8 mouse cellular contexts compared by ENCODE assay signal in genomic region chr6:115853091-115853813, GRCm38 (mm10). TPM values are rescaled to one million over a fixed set of nuclear protein-coding genes. Genes with fewer than 3 reads are reported as not detected.
A peak's percentile ranks its signal among the peaks of the same experiment; 100 is the strongest.
DNase-seq lines count a peak whose midpoint lies in the region; ATAC-seq and TF ChIP-seq lines count a peak whose summit lies in the region.

Gene Mbd4 (minus strand): TSS chr6:115853371.
Gene Ift122 (plus strand): TSS chr6:115853470.

- no peaks in the 10 kb centered on the region for H3K27me3 ChIP-seq in ES-Bruce4 (ENCODE audit: control insufficient read depth, insufficient read depth, low read length, poor library complexity, severe bottlenecking)
- H3K27me3 ChIP-seq in forebrain, embryonic 13.5 days, result no peaks in the 10 kb centered on the region
- H3K27me3 ChIP-seq in liver, postnatal 0 days (ENCODE audit: insufficient read depth, low read length), result no peaks in the 10 kb centered on the region
- H3K27me3 ChIP-seq in neural tube, embryonic 14.5 days (ENCODE audit: control insufficient read depth, insufficient read depth, low read length), result no peaks in the 10 kb centered on the region

- TF ChIP-seq EP300 in ES-Bruce4 (IDR thresholded peaks at IDR 0.05; ENCODE audit: insufficient read depth, low read depth, low read length), result no peak
- TF ChIP-seq EP300 in liver, postnatal 0 days (IDR thresholded peaks at IDR 0.05; ENCODE audit: low read depth), result 0 out of 2 replicates have a peak, but pooled peaks have one; percentile 47

- ATAC-seq in cerebellum, adult (ENCODE audit: insufficient number of reproducible peaks, low FRiP score, low TSS enrichment), result peak; percentile 99
- ATAC-seq in forebrain, embryonic 13.5 days, result peak; percentile 98
- ATAC-seq in liver, postnatal 0 days, result peak; percentile 99
- peak; percentile 99 for ATAC-seq in neural tube, embryonic 14.5 days (ENCODE audit: low read depth)

- intact Hi-C loops in heart, postnatal 10 days (cut with DNase I), result loop anchor here (5.0 kb wide), 3 partner anchors 104 to 354 kb away; partner anchors contain the start of gene Washc2

- H3K4me3 ChIP-seq in ES-Bruce4 (ENCODE audit: low read depth, low read length), result peak within 1 kb of the TSS; percentile 77
- H3K4me3 ChIP-seq in forebrain, embryonic 13.5 days, result peak within 1 kb of the TSS; percentile 61
- peak within 1 kb of the TSS; percentile 67 for H3K4me3 ChIP-seq in liver, postnatal 0 days (ENCODE audit: low read depth, low read length)
- peak within 1 kb of the TSS; percentile 43 for H3K4me3 ChIP-seq in neural tube, embryonic 14.5 days (ENCODE audit: low read depth, low read length)

- no peaks in the 10 kb centered on the region for H3K4me1 ChIP-seq in ES-Bruce4 (ENCODE audit: control insufficient read depth, insufficient read depth, low read length)
- H3K4me1 ChIP-seq in forebrain, embryonic 13.5 days, result peaks cover 31% of the 10 kb centered on the region
- peaks cover 23% of the 10 kb centered on the region for H3K4me1 ChIP-seq in liver, postnatal 0 days (ENCODE audit: insufficient read depth)
- peaks cover 7% of the 10 kb centered on the region; the same call in 1 of the 2 replicates for H3K4me1 ChIP-seq in neural tube, embryonic 14.5 days (ENCODE audit: control insufficient read depth, insufficient read depth, low read length)

- peak; percentile 99 for DNase-seq in heart, postnatal 10 days
- peak; percentile 99 for DNase-seq in large intestine, adult 2 months (ENCODE audit: low read depth, low spot score)
- peak; percentile 99 for DNase-seq in liver, postnatal 0 days
- DNase-seq in testis, postnatal 10 days (ENCODE audit: low spot score), result peak; percentile 97

- no peaks in the 10 kb centered on the region for H3K9me3 ChIP-seq in ES-Bruce4 (replicated peaks; ENCODE audit: control insufficient read depth, insufficient read depth, low read length, poor library complexity, severe bottlenecking)
- no peaks in the 10 kb centered on the region for H3K9me3 ChIP-seq in forebrain, embryonic 13.5 days (replicated peaks)
- H3K9me3 ChIP-seq in liver, postnatal 0 days (ENCODE audit: low read length), result no peaks in the 10 kb centered on the region
- H3K9me3 ChIP-seq in neural tube, embryonic 14.5 days (ENCODE audit: control insufficient read depth, low read length), result no peaks in the 10 kb centered on the region

- peak within 1 kb of the TSS; percentile 82 for H3K27ac ChIP-seq in ES-Bruce4 (ENCODE audit: insufficient read depth, low read length)
- H3K27ac ChIP-seq in forebrain, embryonic 13.5 days, result peak within 1 kb of the TSS; percentile 86
- H3K27ac ChIP-seq in liver, postnatal 0 days (ENCODE audit: low read depth), result peak within 1 kb of the TSS; percentile 97
- H3K27ac ChIP-seq in neural tube, embryonic 14.5 days (ENCODE audit: low read depth, low read length), result peak within 1 kb of the TSS; percentile 64

- no peak for TF ChIP-seq CTCF in ES-Bruce4 (IDR thresholded peaks at IDR 0.05; ENCODE audit: low read depth, low read length)
- TF ChIP-seq CTCF in liver, postnatal 0 days (IDR thresholded peaks at IDR 0.05; ENCODE audit: low read depth), result peak; percentile 60

- peaks cover 16% of the 10 kb centered on the region for H3K36me3 ChIP-seq in ES-Bruce4 (ENCODE audit: control insufficient read depth, insufficient read depth, low read length, poor library complexity, severe bottlenecking)
- peaks cover 18% of the 10 kb centered on the region for H3K36me3 ChIP-seq in forebrain, embryonic 13.5 days (ENCODE audit: poor library complexity, severe bottlenecking)
- H3K36me3 ChIP-seq in liver, postnatal 0 days (replicated peaks; ENCODE audit: insufficient read depth, low read length), result peaks cover 8% of the 10 kb centered on the region
- no peaks in the 10 kb centered on the region for H3K36me3 ChIP-seq in neural tube, embryonic 14.5 days (ENCODE audit: control insufficient read depth, insufficient read depth, low read length)

- TF ChIP-seq POLR2A in ES-Bruce4 (IDR thresholded peaks at IDR 0.05; ENCODE audit: insufficient read depth, low read length), result peak; percentile 18

- under 1% methylated on average over 51 of the region's 51 CpGs for WGBS in forebrain, embryonic 13.5 days
- under 1% methylated on average over 51 of the region's 51 CpGs for WGBS in large intestine, adult 2 months
- WGBS in liver, postnatal 0 days (ENCODE audit: insufficient replicate concordance), result 1% methylated on average over 51 of the region's 51 CpGs
- WGBS in neural tube, embryonic 14.5 days, result under 1% methylated on average over 51 of the region's 51 CpGs

- peak within 1 kb of the TSS; percentile 79 for H3K4me2 ChIP-seq in forebrain, embryonic 13.5 days
- peak within 1 kb of the TSS; percentile 90 for H3K4me2 ChIP-seq in liver, postnatal 0 days (ENCODE audit: low read depth, low read length)
- H3K4me2 ChIP-seq in neural tube, embryonic 14.5 days (ENCODE audit: low read depth, low read length), result peak within 1 kb of the TSS; percentile 75

- peak within 1 kb of the TSS; percentile 74 for H3K9ac ChIP-seq in ES-Bruce4 (ENCODE audit: low read depth, poor library complexity, severe bottlenecking)
- H3K9ac ChIP-seq in forebrain, embryonic 13.5 days, result peak within 1 kb of the TSS; percentile 73
- peak within 1 kb of the TSS; percentile 77 for H3K9ac ChIP-seq in liver, postnatal 0 days (replicated peaks)
- H3K9ac ChIP-seq in neural tube, embryonic 14.5 days (replicated peaks; ENCODE audit: low read depth, low read length), result peak within 1 kb of the TSS; percentile 61

RNA-seq across cellular contexts. Expression of gene Mbd4, which starts in this region (rescaled TPM):
- 24.7 and 28.0 TPM in 2 replicates for polyA plus RNA-seq in ES-Bruce4 (2011; ENCODE audit: insufficient read depth, insufficient read length, low read depth, missing spikeins)
- polyA plus RNA-seq in forebrain, embryonic 13.5 days (2015; fragmentation: Nextera tagmentation; extraction: Ambion mirVana), result 20.4 and 21.3 TPM in 2 replicates
- 1 to 10 TPM; 2.6 to 3.5 TPM for total RNA-seq in heart, postnatal 10 days (2021)
- 1.6 and 2.4 TPM in 2 replicates for polyA plus RNA-seq in large intestine, adult 2 months (2012; rRNA removed)
- polyA plus RNA-seq in liver, postnatal 0 days (2015; fragmentation: Nextera tagmentation; extraction: Ambion mirVana), result 4.1 and 4.6 TPM in 2 replicates
- 8.4 and 10.8 TPM in 2 replicates for polyA plus RNA-seq in neural tube, embryonic 14.5 days (2014; fragmentation: Nextera tagmentation; extraction: Ambion mirVana)

RNA-seq across cellular contexts. Expression of gene Ift122, which starts in this region (rescaled TPM):
- polyA plus RNA-seq in ES-Bruce4 (2011; ENCODE audit: insufficient read depth, insufficient read length, low read depth, missing spikeins), result 13.5 and 17.1 TPM in 2 replicates
- polyA plus RNA-seq in forebrain, embryonic 13.5 days (2015; fragmentation: Nextera tagmentation; extraction: Ambion mirVana), result 26.1 and 28.4 TPM in 2 replicates
- 10 to 100 TPM; 22.4 to 22.9 TPM for total RNA-seq in heart, postnatal 10 days (2021)
- 3.7 and 3.9 TPM in 2 replicates for polyA plus RNA-seq in large intestine, adult 2 months (2012; rRNA removed)
- polyA plus RNA-seq in liver, postnatal 0 days (2015; fragmentation: Nextera tagmentation; extraction: Ambion mirVana), result 1.2 and 1.6 TPM in 2 replicates
- 27.8 and 28.3 TPM in 2 replicates for polyA plus RNA-seq in neural tube, embryonic 14.5 days (2014; fragmentation: Nextera tagmentation; extraction: Ambion mirVana)

Comparison
In these comparisons a context has a peak if more than half of its experiments do, and no peak if none do; other contexts are left out.
1. Peak in every context shown above with its lines: DNase-seq, ATAC-seq, H3K4me3 ChIP-seq and H3K27ac ChIP-seq.